Mouse (Mus musculus): ENCODE measurements around the gene Slc22a23. TPM values are rescaled to one million over a fixed set of nuclear protein-coding genes. Genes with fewer than 3 reads are reported as not detected.

Slc22a23 gene
- total RNA-seq, 2 experiments from 2014 or later, result 7.4 to 10.8 TPM

DNA sequence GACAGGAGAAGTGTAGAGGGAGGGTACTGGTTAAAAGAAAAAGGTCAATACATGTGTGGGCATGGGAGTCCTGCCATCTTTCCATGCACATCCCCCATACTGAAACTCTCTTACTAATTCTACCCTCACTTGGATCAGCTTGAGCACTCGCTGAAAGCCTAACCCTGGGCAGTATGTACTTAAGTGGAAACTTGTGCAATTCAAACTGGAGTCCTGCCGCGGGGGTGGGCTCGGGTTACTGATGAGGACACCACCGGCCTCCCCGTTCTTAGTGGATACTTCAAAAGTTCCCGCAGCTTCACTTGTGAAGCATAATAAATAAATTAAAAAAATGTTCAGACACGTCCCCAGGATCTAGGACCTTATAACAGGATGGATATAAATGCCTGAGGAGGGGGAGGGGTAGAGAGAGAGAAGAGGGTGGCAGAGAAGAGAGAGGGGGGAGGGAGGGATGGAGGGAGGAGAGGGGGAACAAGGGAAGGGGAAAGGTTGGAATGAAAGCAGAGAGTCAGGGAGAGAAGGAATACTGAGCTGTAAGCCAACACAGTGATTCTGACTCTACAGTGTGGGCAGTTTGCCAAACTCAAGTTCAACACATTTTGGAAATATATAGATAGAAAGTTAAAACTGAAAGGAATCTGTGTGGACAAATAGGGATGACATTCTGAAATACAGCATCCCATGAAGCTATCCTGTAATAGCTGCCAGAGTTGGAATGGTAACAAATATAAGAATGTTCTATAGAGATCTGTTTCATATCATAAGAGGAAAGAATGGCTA lies 72.5 kb downstream of the Slc22a23 start:
- no peak for DNase-seq
- intact Hi-C loops (cut with DNase I), result no loop called here

GRCm38 (mm10) chr13:34271665-34272064 lies 73.3 kb downstream of the Slc22a23 start:
- intact Hi-C loops (cut with DNase I), result no loop called here
- DNase-seq, result no peak

GRCm38 (mm10) chr13:34270886-34271602 lies 73.9 kb downstream of the Slc22a23 start:
- intact Hi-C loops (cut with DNase I), result no loop called here
- DNase-seq, result no peak

- DNase-seq, result no peak
- intact Hi-C loops (cut with DNase I), result no loop called here
Observed at GRCm38 (mm10) chr13:34269376-34269991, 75.5 kb downstream of the Slc22a23 start.

GRCm38 (mm10) chr13:34266942-34267660 lies 77.9 kb downstream of the Slc22a23 start:
- intact Hi-C loops (cut with DNase I), result no loop called here
- no peak for DNase-seq

DNA sequence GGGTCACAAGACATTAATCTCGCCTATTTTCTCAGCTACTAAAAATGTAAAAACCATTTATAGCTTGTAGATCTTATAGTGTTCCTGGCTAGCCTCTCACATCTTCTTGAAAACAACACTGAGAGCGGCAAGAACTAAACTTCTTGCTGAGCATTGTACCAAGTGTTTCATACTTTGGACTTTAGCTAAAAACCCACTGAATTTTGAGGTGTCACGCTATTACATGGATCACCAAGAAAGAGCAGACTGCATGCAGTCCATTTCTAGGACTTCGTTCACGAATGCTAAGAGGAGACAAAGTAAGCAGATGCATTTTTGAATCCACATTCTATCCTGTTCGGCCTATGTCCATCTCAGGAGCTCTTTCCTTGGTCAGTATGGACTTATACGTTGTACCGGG lies 78.9 kb downstream of the Slc22a23 start:
- intact Hi-C loops (cut with DNase I), result no loop called here
- no peak for DNase-seq

DNA sequence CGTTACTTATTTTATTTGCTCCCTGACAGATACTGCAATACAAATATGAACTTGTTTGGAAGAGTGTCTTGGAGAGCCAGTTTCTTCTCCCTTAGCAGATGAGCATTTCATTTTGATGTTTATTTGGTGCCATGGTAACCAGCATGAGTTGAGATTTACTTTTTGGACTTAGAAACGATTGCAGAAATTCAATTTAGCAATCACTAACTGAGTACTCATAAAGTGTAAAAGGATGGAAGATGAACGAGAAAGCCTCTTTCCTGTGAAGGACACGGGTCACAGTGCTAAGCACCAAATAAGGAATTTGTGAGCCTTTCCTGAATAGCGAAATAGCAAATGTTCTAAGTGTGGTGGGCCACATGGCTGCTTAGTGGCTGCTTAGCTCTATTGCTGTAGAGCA lies 79.4 kb downstream of the Slc22a23 start:
- intact Hi-C loops (cut with DNase I), result no loop called here
- DNase-seq, result no peak

- intact Hi-C loops (cut with DNase I), result no loop called here
- DNase-seq, result no peak
Observed at GRCm38 (mm10) chr13:34265022-34265565, 79.9 kb downstream of the Slc22a23 start.

DNA sequence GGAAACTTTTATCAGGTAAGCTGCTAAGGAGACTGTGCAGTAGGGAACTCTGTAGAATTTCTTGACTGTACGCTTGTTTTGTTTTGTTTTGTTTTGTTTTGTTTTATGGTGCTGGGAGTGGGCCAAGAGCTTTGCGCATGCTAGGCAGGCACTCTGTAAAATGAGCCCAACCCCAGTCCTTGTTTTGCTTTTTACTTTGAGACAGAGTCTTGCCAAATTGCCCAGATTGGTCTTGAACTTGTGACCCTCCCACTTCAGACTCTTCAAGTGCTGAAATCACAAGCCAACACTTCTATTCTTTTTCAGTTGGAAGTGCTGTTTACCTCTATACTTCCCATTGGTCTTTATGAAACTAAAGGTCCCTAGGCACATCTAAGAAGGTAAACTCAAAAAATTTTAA lies 80.5 kb downstream of the Slc22a23 start:
- no peak for DNase-seq
- intact Hi-C loops (cut with DNase I), result no loop called here

- intact Hi-C loops (cut with DNase I), result no loop called here
- no peak for DNase-seq
Observed at GRCm38 (mm10) chr13:34258765-34259164, 86.2 kb downstream of the Slc22a23 start.

GRCm38 (mm10) chr13:34257177-34257576 lies 87.8 kb downstream of the Slc22a23 start:
- intact Hi-C loops (cut with DNase I), result no loop called here
- DNase-seq, result no peak

GRCm38 (mm10) chr13:34256676-34257075 lies 88.3 kb downstream of the Slc22a23 start:
- intact Hi-C loops (cut with DNase I), result no loop called here
- DNase-seq, result no peak

GRCm38 (mm10) chr13:34255297-34255696 lies 89.7 kb downstream of the Slc22a23 start:
- intact Hi-C loops (cut with DNase I), result no loop called here
- DNase-seq, result peak in 1 of 2 experiments; percentile 12

DNA sequence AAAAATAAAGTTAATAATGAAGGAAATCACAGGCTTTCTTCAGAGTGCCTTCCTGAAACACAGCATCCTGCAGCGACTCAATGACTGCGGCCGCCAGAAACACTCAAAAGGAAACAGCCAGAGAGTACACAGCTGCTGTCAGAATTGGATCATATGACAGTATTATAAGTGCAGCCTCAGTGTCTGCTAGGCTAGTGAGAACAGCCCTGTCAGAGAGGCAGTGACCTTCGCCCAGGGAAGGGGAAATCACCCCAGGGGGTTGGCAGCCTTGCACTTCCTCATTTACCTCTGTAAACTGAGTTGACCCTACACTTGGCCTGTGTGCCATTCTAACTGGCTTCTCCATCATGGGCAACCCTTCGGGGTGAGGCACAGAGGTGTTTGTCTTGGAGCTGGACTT lies 90.3 kb downstream of the Slc22a23 start:
- DNase-seq, result peak; percentile 22 to 24

DNA sequence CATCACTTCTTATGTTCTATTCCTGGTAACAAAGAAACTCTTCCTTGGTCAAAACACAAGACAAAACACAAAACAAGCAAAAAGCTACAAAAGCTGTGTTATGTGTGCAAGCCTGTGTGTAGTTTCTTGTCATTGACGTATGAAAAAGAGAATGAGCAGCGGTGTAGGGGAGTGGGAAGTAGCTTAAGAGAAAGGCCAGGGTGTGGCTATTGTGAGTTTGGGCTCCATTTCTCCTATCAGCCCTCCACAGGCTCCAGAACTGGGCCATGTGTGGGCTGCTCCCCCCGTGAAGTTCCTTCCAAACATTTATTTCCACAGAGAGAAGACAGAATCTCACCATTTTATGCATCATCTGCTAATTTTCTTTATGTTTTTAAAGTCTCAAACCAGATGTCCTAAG lies 91.2 kb downstream of the Slc22a23 start:
- intact Hi-C loops (cut with DNase I), result no loop called here

More for the DNA sequence above, 90.3 kb downstream of the Slc22a23 start:
- intact Hi-C loops (cut with DNase I), result no loop called here

GRCm38 (mm10) chr13:34248941-34249920 lies 95.8 kb downstream of the Slc22a23 start:
- no peak for DNase-seq
- intact Hi-C loops (cut with DNase I), result no loop called here

More for the DNA sequence above, 91.2 kb downstream of the Slc22a23 start:
- no peak for DNase-seq

GRCm38 (mm10) chr13:34248107-34248506 lies 96.9 kb downstream of the Slc22a23 start:
- intact Hi-C loops (cut with DNase I), result no loop called here
- no peak for DNase-seq

DNA sequence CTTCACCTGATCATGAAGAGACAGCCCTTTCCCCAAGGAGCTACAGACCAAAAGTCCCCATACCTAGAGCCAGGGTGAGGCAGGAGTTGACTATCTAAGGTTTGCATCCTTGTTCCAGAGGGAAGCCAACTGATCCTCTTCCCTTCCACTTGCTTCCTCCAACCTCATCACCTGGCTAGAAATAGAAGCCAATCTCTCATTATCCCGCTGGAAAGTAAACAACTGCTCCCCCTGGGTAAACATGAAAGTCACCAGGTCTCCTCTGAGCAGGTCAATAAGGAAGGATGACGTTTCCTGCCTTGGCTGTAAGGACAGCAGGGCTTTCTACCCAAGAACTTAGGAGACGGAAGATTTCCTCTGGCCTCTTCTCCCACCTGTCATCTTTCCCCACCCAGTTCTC lies 98.2 kb downstream of the Slc22a23 start:
- DNase-seq, result no peak
- intact Hi-C loops (cut with DNase I), result no loop called here

DNA sequence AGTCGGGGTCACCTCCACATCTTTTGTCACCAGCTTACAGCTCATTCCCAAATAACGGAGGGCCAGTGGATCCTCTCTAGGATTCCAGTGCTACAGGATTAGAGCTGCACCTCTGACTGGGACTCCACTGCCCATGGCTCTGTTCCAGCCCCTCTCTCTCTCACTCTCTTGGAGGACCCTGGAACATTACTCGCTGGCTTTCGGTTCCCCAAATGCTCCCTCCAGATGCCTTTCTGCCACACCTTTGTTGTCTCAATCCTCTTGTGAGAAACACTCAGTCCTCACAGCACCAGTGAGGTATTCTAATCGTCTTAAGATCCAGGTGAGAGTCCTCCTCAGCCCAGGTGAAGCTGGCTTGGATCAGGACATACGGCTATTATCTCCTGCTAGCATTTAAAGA lies 99.8 kb downstream of the Slc22a23 start:
- intact Hi-C loops (cut with DNase I), result no loop called here
- no peak for DNase-seq

Data from heart, postnatal 14 days (tissue).